Mouse (Mus musculus) telencephalon, adult 2 months (tissue): ENCODE measurements around the gene Dph2.

ENCODE experiments used
- DNase-seq: peaks from one replicate; pipeline ENCODE4 v3.0.0-alpha.2; 2011; ENCODE audit warnings: low read depth, low spot score

Dph2 gene

DNA sequence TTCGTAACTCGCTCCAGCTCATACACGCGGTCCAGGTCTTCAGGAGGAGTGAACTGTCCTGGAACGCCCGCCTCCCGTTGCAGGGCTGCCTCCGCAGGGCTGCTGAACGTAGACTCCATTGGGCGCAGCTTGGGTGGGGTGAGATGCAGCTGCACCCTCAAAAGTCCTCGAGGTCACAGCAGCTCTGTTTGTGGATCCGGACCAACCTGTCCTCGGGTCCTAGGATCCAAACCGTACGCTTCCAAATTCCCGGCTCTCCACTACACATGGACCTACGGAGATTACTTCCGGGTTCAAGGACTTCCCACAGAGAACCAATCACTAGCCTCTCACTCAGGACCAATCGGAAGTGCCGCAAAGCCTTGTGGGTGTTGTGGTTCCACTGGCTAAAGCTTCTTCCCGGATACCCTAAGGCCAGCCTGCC is at the start of gene Dph2:
Gene Dph2 (minus strand): TSS at position 295 of the 424 bp plus-strand sequence.
- DNase-seq, result peak; percentile 94

DNA sequence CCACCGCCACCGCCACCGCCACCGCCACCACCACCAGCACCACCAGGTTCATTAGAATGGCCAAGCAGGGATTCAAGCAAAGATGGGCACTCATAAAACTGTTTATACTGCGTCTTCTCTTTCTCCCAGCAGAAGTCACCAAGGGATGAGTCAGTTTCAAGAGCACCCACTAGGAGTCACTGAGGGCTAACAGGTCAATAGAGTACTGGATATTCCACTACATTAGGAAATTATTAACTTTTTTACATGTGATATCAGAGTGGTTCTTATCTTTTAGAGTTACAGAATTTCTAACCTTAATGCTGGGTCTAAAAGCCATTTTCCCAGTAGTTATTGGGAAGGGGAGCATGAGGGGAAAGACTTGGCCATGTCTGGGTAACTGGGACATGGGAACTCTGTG is 45.1 kb upstream of the Dph2 start:
- no peak for DNase-seq

DNA sequence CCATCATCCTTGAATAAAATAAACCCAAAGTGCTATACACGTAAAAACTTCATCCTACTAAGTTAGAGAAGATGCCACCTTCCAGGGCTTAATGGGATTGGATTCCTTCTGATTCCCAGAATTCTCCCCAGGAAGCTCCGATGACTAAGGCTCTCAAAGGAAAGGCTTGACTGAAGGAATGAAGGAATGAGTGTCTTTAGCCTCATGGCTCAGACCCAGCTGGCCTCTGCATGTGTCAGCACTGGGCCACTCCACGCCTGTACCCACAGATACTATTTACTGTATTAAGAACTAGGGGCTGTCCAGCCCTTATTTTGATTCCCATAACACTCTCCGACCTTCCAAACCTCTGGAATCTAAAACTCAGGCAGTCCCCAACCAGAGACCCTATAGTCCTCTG is 42.2 kb upstream of the Dph2 start:
- no peak for DNase-seq

DNA sequence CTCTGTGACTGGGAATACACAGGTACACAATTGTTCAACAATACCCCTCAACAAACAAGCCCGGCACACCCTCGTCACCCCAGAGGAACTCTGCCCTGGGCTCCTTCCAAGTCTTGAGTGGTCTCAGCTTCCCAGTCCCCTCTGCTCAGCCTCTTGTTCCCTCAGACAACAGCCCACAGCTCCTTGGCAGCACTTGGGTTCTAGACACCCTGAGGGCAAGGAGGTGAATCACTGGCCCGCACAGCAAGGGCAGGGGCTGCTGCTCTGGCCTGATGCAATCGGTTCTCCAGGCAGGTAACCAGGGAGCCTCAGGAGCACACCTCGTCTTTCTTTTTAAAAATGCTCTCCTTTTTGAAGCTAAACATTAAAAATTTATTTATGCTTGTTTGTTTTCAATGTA is 41.4 kb upstream of the Dph2 start:
- no peak for DNase-seq

DNA sequence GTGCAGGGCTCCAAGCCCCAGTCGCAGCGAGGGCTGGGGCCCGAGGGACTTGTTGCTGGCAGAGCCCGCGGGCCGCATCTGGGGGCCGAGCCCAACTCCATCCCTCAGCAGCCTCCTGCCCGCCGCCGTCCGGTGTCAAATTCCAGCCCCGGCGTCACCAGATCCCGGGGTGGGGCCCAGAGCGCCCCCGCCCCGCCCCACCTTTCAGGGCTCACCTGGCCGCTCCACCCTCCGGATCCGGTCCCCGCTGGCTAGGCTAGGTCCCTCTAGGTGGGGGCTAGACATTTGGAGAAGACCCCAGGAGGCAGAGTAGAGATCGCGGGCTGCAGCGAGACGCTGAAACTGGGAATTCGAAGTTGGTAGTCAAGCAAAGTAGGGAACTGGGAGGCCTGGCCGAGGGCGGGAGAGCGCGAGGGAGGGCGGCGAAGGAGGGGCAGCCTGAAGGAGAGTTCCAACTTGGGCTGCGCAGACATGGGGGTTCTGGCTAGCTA is 37.6 kb upstream of the Dph2 start, which contains the start of gene Artn:
Gene Artn (minus strand): TSS at position 373 of the 491 bp plus-strand sequence.
- no peak for DNase-seq

DNA sequence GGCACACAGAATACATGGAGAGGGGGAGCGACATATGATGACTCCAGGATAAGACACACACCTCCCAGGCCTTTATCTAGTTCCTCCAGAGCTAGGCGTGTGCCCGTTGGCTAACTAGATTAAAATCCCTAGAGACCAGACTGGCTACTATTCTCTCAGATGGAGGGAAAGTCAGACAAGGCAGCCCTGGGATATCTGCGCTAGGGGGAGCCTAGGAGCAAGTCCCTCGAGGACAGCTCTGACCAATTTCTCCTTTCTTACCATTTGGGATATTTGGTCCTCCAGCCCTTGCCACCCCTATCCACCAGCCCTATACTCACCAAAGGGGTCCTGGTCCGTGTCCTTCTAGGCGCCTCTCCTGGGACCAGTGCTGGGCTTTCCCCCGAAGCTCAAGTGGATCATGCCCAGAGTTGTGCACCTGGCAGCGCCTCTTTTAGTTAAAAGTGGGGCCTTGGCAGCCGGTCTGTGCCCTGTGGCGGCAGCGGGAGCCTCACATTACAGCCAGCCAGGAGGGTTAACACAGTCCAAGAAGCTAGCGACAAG is 36.9 kb upstream of the Dph2 start:
- no peak for DNase-seq

DNA sequence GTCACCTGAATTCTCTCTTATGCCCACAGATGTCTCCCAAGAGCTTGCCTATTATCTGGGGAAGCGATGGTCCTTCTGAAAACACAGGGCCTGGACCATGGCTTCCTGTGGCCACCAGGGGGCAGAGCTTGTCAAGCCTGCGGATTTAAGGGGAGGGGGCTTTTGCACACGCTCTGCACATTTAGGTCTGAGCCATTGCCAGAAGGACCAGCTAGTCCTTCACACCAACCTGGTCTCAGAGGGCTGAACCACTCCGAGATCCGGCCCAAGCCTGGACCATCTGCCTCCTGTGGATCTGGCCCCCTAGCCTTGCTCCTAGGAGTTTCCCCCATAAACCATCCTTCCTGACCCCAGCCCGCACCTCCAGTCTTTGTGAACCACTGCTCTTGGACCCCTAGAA is 36.4 kb upstream of the Dph2 start:
- no peak for DNase-seq

DNA sequence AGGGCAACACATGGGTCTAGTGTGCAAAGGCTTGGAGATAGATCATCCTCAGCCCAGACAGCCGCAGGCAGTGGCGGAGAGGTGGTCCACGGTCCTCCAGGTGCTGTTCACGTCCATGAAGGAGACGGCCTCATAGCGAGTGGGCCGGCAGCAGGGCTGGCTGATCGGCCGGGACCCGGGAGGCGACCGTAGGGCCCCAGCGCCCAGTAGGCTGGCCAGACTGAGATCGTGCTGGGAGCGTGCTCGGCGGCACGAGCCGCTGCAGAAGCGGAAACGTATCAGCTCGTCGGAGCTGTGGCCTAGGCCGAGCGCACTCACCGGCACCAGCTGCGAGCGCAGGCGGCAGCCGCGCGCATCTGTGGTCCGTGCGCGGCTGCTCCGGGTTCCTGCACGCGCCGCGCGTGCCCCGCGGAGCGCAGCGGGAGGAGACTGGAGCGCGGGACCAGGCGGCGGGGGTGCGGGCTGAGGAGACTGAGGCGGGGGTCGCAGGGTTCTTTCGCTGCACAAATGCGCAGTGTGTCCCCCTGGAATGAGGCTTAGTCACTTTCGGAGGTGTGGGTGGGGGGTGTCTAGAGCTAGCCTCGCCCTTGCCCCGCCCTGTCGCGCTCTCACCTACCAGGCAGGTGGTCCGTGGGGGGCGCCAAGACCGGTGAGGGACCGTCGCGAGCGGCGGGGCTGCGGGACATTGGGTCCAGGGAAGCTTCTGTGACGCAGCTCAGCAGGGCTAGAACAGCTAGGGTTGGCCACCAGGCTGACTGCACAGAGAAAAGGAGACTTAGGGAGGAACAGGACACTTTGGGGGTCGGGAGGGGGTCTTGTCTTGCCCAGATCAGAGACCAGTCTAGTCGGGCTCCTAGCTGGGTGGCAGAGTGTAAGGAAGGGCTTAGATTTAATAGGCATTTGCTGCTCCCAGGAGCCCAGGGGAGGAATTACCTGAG is 35.0 kb upstream of the Dph2 start:
- DNase-seq, result no peak

DNA sequence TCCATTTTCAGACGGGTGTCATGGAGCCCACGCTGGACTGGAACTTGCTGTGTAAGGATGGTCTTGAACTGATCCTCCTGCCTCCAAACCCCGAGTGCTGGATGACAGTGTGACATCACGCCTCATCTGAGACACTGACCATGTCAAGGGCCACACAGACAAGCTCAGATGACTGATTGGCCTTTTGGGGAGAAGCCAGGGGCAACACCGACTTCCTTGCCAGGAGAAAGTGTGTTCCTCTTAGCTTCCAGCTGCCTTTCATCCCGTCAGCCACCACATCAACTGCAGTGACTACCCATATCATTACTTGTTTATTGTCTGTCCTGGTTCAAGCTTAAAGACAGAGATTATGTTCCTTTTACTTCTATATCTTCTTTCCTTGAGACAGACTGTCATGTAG is 33.1 kb upstream of the Dph2 start:
- no peak for DNase-seq

DNA sequence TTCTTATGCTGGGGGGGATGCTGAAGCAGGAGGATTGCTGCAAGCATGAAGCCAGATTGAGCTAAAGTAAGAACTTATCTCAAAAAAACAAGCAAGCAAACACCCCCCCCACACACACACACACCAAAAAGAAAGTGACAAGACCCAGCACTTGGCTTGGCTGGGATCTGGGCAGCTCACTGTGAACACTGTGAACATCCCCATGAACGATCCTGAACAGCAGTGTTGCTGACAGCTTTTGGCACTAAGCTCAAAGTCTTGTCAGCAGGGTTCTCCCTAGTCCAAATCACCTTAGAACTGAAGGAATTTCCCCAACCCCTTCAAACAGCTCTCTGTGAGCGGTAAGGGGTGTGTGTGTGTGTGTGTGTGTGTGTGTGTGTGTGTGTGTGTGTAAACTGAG is 31.6 kb upstream of the Dph2 start:
- DNase-seq, result no peak

DNA sequence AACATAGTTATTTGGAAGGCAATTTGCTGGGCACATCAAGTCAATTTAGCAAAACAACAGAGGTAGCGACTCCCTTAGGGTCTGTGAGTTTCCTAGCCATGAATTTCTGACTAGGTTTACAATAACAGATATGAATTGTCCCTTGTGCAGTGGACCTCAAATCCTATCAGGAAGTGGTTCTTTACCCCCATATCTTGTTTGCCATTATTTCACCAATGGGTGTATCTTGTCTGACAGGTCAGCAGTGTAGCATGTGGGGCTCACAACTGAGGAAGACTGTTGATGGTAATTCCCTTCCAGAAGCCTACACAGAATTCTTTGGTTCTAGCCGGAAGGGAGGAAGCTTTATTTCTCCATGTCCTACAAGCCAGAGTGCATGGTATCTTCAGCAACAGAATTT is 29.5 kb upstream of the Dph2 start:
- no peak for DNase-seq

DNA sequence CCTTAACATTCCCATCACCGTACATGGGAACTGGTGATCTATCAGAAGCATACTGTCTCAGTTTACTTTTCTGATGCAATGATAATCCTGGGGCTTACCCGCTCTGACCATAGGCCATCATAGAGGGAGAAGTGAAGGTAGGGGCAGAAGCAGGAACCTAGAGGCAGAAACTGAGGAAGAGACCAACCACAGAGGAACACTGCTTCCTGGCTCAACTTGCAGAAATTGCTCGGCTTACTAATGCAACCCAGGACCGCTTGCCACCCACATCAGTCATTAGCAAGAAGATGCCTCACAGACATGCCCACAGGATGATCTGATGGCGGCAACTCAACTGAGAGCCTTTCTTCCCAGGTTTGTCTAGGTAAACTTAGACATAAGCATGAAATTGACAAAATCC is 26.9 kb upstream of the Dph2 start:
- DNase-seq, result no peak

DNA sequence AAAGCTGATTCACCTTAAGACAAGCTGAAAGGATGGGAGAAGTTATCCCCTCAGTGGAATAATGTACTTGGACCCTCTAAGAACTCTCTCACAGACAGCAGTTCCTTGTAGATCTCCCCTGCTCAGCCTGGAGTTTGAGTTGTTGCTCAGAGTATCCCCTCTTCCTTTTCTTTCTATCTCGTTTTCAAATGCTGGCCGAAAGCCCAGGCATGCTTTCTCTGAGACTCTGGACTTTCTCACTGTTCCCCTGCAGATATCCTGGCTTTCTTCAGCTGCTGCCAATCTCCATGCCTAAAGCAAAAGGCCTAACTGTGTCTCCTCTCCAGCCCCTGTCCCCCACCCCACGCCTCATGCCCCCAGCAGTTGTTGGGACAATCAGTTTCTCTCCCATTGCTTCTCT is 26.4 kb upstream of the Dph2 start:
- DNase-seq, result no peak

DNA sequence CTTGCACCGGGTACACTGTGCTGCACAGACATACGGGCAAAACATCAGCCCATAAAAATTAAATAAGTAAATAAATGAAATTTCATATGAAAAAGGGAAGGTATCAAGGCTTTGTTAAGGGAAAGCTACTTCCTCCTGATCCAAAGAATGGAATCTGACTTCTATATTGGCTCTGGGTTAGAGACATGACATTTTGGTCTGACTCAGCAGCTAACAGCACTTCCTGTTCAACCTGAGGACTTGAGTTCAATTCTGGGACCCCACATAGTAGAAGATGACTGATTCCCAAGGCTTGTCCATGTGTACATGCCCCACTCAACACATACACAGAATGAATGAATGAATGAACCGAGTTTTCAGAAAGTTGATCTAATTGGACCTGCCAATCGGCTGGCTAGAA is 26.0 kb upstream of the Dph2 start:
- DNase-seq, result no peak

DNA sequence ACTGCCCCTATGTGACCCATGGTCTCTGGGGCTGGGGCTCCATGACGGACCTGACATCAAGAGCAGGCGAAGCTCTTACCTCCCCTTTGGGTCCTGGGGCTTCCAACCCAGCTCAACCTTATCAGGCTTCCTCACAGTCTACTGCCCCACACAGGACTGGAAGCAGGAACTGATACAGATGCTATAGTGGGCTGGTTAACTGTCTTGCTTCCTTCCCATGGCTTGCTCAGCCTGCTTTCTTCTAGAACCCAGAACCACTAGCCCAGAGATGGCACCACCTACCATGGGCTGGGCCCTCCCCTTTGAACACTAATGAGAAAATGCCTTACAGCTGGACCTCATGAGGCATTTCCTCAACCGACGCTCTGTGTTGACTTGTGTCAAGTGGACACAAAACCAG is 25.6 kb upstream of the Dph2 start:
- DNase-seq, result no peak

DNA sequence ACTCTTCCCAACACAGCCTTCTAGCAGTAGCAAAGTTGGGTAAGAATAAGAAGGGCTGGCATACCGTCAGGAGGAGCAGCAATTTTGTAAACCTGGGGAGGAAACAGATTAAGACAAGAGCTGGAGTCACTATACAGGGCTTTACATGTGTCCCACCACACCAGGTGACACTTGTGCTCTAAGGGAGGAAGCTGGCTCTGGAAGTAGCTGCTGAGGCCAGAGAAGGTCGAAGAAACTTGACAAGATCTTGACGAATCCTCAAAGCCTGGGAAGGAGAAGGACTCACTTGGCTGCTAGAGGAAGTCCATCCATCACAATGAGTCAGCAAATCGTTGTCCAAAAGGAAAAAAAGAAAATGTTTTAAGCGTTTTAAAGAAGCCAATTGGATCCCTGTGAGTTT is 24.6 kb upstream of the Dph2 start:
- no peak for DNase-seq

DNA sequence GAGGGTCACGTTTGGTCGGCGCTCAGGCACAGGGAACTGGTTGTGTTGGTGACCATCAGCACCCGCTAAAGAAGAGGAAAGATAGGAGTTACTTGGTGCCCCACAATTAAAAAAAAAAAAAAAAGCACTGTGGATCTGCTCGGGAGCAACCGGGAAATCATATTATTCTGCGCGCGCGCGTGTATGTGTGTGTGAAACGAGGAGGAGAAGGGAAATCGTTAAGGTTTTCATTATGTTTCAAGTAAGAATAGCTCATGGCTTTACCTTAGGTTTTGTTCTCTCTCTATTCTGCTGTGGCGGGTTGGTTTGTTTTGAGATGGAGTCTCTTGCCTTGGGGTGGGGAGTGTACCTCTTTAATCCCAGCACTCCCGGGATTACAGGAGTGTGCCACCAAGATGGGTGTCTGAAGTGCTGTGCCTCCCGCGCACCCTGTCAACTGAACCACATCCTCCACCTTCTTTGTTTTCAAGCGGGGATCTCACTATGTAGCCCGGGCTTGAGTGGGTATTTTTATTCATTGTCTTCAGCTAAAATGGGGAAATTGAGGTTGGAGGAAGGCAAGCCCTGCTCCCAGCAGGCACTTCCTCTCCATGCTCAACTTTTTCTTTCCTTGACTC is 23.8 kb upstream of the Dph2 start:
- DNase-seq, result peak; percentile 36

DNA sequence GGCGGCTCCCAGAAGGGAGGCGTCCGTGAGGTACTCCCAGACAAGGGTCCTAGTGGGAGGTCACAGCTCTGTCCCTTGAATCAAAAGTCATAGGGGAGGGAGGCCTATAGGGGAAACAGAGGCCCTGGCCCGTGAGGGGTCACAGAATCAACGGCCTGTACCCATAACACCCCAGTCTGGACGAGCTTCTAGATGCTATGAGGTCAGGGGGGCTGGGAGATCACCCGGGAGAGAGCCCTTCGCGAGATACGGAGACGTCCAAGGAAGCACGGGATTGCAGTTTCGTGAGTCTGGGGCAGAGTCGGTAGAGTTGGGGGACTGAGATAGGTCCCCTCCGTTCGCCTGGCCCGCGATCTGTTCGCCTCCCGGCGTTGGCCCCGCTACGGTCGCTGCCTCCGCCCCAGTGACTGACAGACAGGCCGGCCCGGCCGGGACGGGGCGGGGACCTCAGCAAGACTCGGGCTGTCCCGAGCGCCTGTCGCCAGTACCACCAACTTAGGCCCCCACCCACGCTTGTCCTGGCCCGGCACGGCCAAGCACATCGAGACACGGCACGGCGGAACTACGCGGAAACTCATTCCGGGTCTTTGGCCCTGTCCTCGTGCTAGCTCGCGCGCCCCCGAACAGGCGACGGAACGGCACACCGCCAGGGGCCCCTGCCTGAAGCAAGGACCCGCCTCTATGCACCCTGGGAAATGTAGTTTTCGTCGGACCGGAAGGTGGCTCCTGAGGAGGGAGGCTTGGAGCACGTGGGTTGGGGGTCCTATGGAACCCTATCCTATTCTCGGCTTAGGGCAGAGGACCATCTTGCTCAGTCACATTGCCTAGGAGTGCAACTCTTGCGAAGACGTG is 23.0 kb upstream of the Dph2 start, which contains the start of gene Ipo13:
Gene Ipo13 (minus strand): TSS at position 409 of the 852 bp plus-strand sequence.
- peak; percentile 89 for DNase-seq

DNA sequence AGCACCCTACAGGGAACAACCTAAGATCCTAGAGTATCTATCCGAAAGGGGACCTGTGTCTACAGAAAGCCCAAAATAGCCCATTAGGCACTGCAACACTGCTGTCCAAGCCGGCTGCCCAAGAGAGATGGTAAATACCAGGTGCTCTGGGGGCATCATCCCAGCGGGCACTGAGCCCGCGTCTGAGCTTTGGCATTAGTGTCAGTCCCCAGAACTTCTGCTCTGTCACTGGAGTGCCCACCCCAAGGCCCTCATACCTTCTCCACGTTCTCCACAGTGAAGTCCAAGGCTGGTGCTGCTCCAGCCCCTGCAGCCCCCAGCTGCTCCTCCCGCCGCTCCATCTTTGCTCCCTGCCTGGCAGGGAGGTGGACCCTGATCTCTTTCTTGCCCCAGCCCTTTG is 22.2 kb upstream of the Dph2 start:
- no peak for DNase-seq

DNA sequence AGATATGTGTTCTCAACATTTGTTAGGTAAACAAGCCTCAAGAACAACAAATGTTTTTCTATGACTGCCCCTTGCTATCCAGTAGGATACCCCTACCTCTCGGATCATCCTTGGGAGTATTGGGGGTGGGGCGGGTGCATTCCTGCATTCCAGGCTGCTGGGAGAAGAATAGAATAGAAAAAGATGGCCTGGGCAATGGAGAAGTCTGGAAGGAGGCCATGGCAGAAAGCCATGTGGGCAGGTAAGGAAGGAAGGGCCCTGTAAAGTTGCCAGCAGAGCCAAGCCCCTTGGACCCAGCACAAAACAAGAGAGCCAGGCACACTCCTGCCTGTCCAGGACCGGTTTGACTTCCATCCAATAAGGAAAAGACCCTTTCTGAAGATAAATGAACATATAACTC is 21.6 kb upstream of the Dph2 start:
- no peak for DNase-seq

DNA sequence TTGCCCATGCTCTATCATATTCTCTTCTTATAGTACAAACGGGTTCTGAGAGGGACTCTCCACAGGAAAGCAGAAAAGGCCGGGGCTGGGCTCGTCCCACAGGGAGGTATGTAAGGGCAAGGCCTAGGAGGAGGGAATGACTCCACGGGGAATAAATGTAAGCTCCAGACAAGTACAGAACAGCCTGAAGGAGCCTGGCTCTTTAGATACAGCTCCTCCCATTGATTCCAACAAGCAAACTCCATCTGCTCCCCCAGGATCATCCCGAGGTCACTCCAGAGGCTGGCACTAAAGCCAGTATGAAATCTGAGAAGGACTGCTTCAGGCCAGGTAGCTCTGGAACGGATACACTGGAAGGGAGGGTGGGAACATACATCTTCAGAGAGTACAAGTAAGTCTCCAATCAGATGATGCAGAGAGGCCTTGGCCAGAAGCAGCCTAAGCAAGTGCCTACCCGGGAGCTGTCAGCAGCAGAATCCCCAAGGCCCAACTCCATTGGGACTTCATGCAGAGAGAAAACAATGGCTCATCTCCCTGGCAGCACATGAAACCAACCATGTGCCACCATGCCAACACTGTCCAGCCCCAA is 20.9 kb upstream of the Dph2 start:
- DNase-seq, result no peak
